Mouse (Mus musculus): ENCODE results near the gene Mad1l1. TPM values are rescaled to one million over a fixed set of nuclear protein-coding genes. Genes with fewer than 3 reads are reported as not detected.

Gene Mad1l1
- polyA plus RNA-seq, 1 experiment from 2014 or later, result 42.3 TPM

GRCm38 (mm10) chr5:140123640-140124366 lies 197.5 kb downstream of the Mad1l1 start:
- Histone ChIP-seq H3K4me1 (replicated peaks; ENCODE audit: control insufficient read depth, insufficient read depth, low read length) (no peaks in the 10 kb centered on the region), H3K4me3 (ENCODE audit: low read depth, low read length) (no peak overlapping the region), H3K27ac (ENCODE audit: low read depth) (no peak overlapping the region), H3K9me3 (ENCODE audit: control insufficient read depth, low read length) (no peaks in the 10 kb centered on the region), H3K36me3 (ENCODE audit: control insufficient read depth, insufficient read depth, low read length) (0 out of 2 replicates have a peak, but pooled peaks cover 2% of the 10 kb centered on the region), H3K27me3 (replicated peaks; ENCODE audit: control insufficient read depth, insufficient read depth, low read length) (no peaks in the 10 kb centered on the region), H3K4me2 (ENCODE audit: low read length) (no peak overlapping the region), H3K9ac (ENCODE audit: low read length) (no peak overlapping the region)
- DNase-seq (ENCODE audit: low spot score), result no peak
- ATAC-seq (replicated peaks; ENCODE audit: low FRiP score, low TSS enrichment, low read depth), result 0 out of 2 replicates have a peak, but pooled peaks have one; percentile 55
- WGBS, result 58% methylated on average over 4 of the region's 4 CpGs

DNA sequence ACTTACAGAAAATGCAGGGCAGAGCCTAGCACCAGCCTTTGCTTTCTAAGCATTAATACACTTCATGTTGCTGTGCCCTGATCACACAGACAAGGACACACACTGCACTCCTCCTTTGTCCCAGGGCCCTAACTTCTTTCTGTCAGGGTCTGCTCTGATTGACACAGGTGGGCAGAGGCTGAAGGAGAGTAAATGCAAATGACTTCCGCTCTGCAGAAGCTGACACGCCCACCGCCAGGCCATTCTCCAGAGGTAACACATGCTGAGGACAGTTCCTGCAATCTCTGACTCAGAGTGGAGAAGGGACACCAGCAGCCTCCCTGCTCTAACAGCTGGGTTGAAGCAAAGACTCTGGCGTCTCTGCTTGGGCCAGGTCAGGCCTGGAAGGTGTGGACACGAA lies 198.2 kb downstream of the Mad1l1 start:
- Histone ChIP-seq H3K27ac (ENCODE audit: low read depth) (no peak overlapping the region), H3K27me3 (replicated peaks; ENCODE audit: control insufficient read depth, insufficient read depth, low read length) (no peaks in the 10 kb centered on the region), H3K9ac (ENCODE audit: low read length) (no peak overlapping the region), H3K4me3 (ENCODE audit: low read depth, low read length) (no peak overlapping the region), H3K4me1 (replicated peaks; ENCODE audit: control insufficient read depth, insufficient read depth, low read length) (no peaks in the 10 kb centered on the region), H3K4me2 (ENCODE audit: low read length) (no peak overlapping the region), H3K9me3 (ENCODE audit: control insufficient read depth, low read length) (no peaks in the 10 kb centered on the region), H3K36me3 (ENCODE audit: control insufficient read depth, insufficient read depth, low read length) (0 out of 2 replicates have a peak, but pooled peaks cover 3% of the 10 kb centered on the region)
- 33% methylated on average over 5 of the region's 5 CpGs for WGBS
- ATAC-seq (replicated peaks; ENCODE audit: low FRiP score, low TSS enrichment, low read depth) (no peak), DNase-seq (ENCODE audit: low spot score) (no peak)

DNA sequence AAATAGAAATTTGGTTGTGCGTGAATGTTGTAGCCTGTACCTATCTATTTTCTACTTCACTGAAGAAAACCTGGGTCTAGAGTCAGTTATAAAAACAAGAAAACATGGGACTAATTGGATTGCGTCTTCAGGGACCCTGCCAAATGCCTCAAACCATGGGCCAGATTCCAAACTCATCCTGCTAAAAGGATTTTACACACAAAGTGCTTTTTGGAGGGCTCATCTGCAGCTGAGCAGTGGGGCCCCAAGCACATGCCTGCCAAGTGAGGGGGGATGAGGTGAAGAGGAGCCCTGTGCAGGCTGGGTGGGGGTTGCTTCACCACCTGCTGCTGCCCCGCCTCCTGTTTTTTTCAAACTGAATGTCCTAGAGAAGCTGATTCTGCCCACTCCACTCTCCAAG lies 199.4 kb downstream of the Mad1l1 start:
- Histone ChIP-seq H3K9ac (ENCODE audit: low read length) (no peak overlapping the region), H3K4me3 (ENCODE audit: low read depth, low read length) (no peak overlapping the region), H3K27ac (ENCODE audit: low read depth) (no peak overlapping the region), H3K27me3 (replicated peaks; ENCODE audit: control insufficient read depth, insufficient read depth, low read length) (no peaks in the 10 kb centered on the region), H3K9me3 (ENCODE audit: control insufficient read depth, low read length) (no peaks in the 10 kb centered on the region), H3K36me3 (ENCODE audit: control insufficient read depth, insufficient read depth, low read length) (0 out of 2 replicates have a peak, but pooled peaks cover 3% of the 10 kb centered on the region), H3K4me2 (ENCODE audit: low read length) (no peak overlapping the region), H3K4me1 (replicated peaks; ENCODE audit: control insufficient read depth, insufficient read depth, low read length) (no peaks in the 10 kb centered on the region)
- 86% methylated on average over 3 of the region's 3 CpGs for WGBS
- ATAC-seq (replicated peaks; ENCODE audit: low FRiP score, low TSS enrichment, low read depth), result no peak
- no peak for DNase-seq (ENCODE audit: low spot score)

DNA sequence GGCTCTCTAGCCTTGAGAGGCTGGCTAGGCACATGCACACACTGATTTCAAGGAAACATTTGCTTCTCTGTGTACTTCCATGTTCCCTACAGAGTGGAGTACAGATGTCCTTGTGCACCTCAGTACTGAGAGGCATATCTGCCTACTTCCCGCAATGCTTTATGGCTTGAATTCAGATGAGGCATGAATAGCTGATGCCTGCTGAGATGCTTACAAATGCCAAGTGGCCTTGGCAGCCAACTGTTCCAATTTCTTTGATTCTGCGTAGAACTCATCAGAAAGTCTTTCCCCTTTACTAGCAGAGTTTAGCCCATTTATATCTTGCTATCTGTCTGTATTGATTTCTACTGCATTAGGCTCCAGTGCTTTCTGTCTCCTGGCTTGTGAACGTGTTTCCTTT lies 202.4 kb downstream of the Mad1l1 start:
- Histone ChIP-seq H3K4me2 (ENCODE audit: low read length) (no peak overlapping the region), H3K27me3 (replicated peaks; ENCODE audit: control insufficient read depth, insufficient read depth, low read length) (no peaks in the 10 kb centered on the region), H3K9me3 (ENCODE audit: control insufficient read depth, low read length) (no peaks in the 10 kb centered on the region), H3K27ac (ENCODE audit: low read depth) (no peak overlapping the region), H3K4me3 (ENCODE audit: low read depth, low read length) (no peak overlapping the region), H3K9ac (ENCODE audit: low read length) (no peak overlapping the region), H3K36me3 (ENCODE audit: control insufficient read depth, insufficient read depth, low read length) (0 out of 2 replicates have a peak, but pooled peaks cover 3% of the 10 kb centered on the region), H3K4me1 (replicated peaks; ENCODE audit: control insufficient read depth, insufficient read depth, low read length) (0 out of 2 replicates have a peak, but pooled peaks cover 3% of the 10 kb centered on the region)
- ATAC-seq (replicated peaks; ENCODE audit: low FRiP score, low TSS enrichment, low read depth) (no peak), DNase-seq (ENCODE audit: low spot score) (no peak)
- WGBS, result 95% methylated on average over 3 of the region's 3 CpGs

- ATAC-seq (replicated peaks; ENCODE audit: low FRiP score, low TSS enrichment, low read depth) (no peak), DNase-seq (ENCODE audit: low spot score) (no peak)
- H3K4me2 ChIP-seq (ENCODE audit: low read length), result no peak overlapping the region
- no peak overlapping the region for H3K27ac ChIP-seq (ENCODE audit: low read depth)
- H3K9ac ChIP-seq (ENCODE audit: low read length), result no peak overlapping the region
- no peaks in the 10 kb centered on the region for H3K27me3 ChIP-seq (replicated peaks; ENCODE audit: control insufficient read depth, insufficient read depth, low read length)
- H3K4me1 ChIP-seq (replicated peaks; ENCODE audit: control insufficient read depth, insufficient read depth, low read length), result 0 out of 2 replicates have a peak, but pooled peaks cover 3% of the 10 kb centered on the region
- H3K36me3 ChIP-seq (ENCODE audit: control insufficient read depth, insufficient read depth, low read length), result 0 out of 2 replicates have a peak, but pooled peaks cover 3% of the 10 kb centered on the region
- H3K9me3 ChIP-seq (ENCODE audit: control insufficient read depth, low read length), result no peaks in the 10 kb centered on the region
- no peak overlapping the region for H3K4me3 ChIP-seq (ENCODE audit: low read depth, low read length)
Observed at GRCm38 (mm10) chr5:140117968-140118367, 203.4 kb downstream of the Mad1l1 start.

- no peaks in the 10 kb centered on the region for H3K9me3 ChIP-seq (ENCODE audit: control insufficient read depth, low read length)
- peak; percentile 75 for ATAC-seq (replicated peaks; ENCODE audit: low FRiP score, low TSS enrichment, low read depth)
- no peak overlapping the region for H3K9ac ChIP-seq (ENCODE audit: low read length)
- 20% methylated on average over 8 of the region's 8 CpGs for WGBS
- H3K4me2 ChIP-seq (ENCODE audit: low read length), result no peak overlapping the region
- H3K27ac ChIP-seq (ENCODE audit: low read depth), result 0 out of 2 replicates have a peak overlapping the region, but pooled peaks have one; percentile 14
- H3K4me3 ChIP-seq (ENCODE audit: low read depth, low read length), result no peak overlapping the region
- H3K4me1 ChIP-seq (replicated peaks; ENCODE audit: control insufficient read depth, insufficient read depth, low read length), result 0 out of 2 replicates have a peak, but pooled peaks cover 3% of the 10 kb centered on the region
- H3K36me3 ChIP-seq (ENCODE audit: control insufficient read depth, insufficient read depth, low read length), result 0 out of 2 replicates have a peak, but pooled peaks cover 3% of the 10 kb centered on the region
- DNase-seq (ENCODE audit: low spot score), result no peak
- no peaks in the 10 kb centered on the region for H3K27me3 ChIP-seq (replicated peaks; ENCODE audit: control insufficient read depth, insufficient read depth, low read length)
Observed at GRCm38 (mm10) chr5:140115434-140116271, 205.7 kb downstream of the Mad1l1 start.

- Histone ChIP-seq H3K27ac (ENCODE audit: low read depth) (no peak overlapping the region), H3K9ac (ENCODE audit: low read length) (no peak overlapping the region), H3K27me3 (replicated peaks; ENCODE audit: control insufficient read depth, insufficient read depth, low read length) (no peaks in the 10 kb centered on the region), H3K36me3 (ENCODE audit: control insufficient read depth, insufficient read depth, low read length) (0 out of 2 replicates have a peak, but pooled peaks cover 3% of the 10 kb centered on the region), H3K4me2 (ENCODE audit: low read length) (no peak overlapping the region), H3K9me3 (ENCODE audit: control insufficient read depth, low read length) (no peaks in the 10 kb centered on the region), H3K4me3 (ENCODE audit: low read depth, low read length) (no peak overlapping the region), H3K4me1 (replicated peaks; ENCODE audit: control insufficient read depth, insufficient read depth, low read length) (0 out of 2 replicates have a peak, but pooled peaks cover 3% of the 10 kb centered on the region)
- ATAC-seq (replicated peaks; ENCODE audit: low FRiP score, low TSS enrichment, low read depth), result no peak
- no peak for DNase-seq (ENCODE audit: low spot score)
- 84% methylated on average over 3 of the region's 3 CpGs for WGBS
Observed at GRCm38 (mm10) chr5:140114512-140115060, 206.8 kb downstream of the Mad1l1 start.

- no peak overlapping the region for H3K4me3 ChIP-seq (ENCODE audit: low read depth, low read length)
- WGBS, result 83% methylated on average over 2 of the region's 2 CpGs
- DNase-seq (ENCODE audit: low spot score), result no peak
- H3K9ac ChIP-seq (ENCODE audit: low read length), result no peak overlapping the region
- 0 out of 2 replicates have a peak, but pooled peaks cover 3% of the 10 kb centered on the region for H3K4me1 ChIP-seq (replicated peaks; ENCODE audit: control insufficient read depth, insufficient read depth, low read length)
- H3K36me3 ChIP-seq (ENCODE audit: control insufficient read depth, insufficient read depth, low read length), result no peaks in the 10 kb centered on the region
- no peaks in the 10 kb centered on the region for H3K9me3 ChIP-seq (ENCODE audit: control insufficient read depth, low read length)
- no peaks in the 10 kb centered on the region for H3K27me3 ChIP-seq (replicated peaks; ENCODE audit: control insufficient read depth, insufficient read depth, low read length)
- no peak overlapping the region for H3K4me2 ChIP-seq (ENCODE audit: low read length)
- H3K27ac ChIP-seq (ENCODE audit: low read depth), result no peak overlapping the region
- no peak for ATAC-seq (replicated peaks; ENCODE audit: low FRiP score, low TSS enrichment, low read depth)
Observed at GRCm38 (mm10) chr5:140113281-140113680, 208.1 kb downstream of the Mad1l1 start.

All from intestine, embryonic 14.5 days (tissue).